Mouse (Mus musculus) left cerebral cortex, adult 2 months (tissue): ENCODE results near the gene Tigd3. TPM values are rescaled to one million over a fixed set of nuclear protein-coding genes. Genes with fewer than 3 reads are reported as not detected.

ENCODE experiments used
- DNase-seq, 2 experiments: peaks; one replicate each; pipeline ENCODE4 v3.0.0; 2021 to 2022; ENCODE audit warnings: low spot score in 2 of 2, mixed read lengths in 1 of 2; ENCODE audit errors: extremely low spot score in 1 of 2
- H3K27ac ChIP-seq: fragments of 200-600 bp; 2 replicates; pipeline ENCODE4 v1.8.1; 2022
- H3K4me3 ChIP-seq: fragments of 200-600 bp; 2 replicates; pipeline ENCODE4 v1.8.1; 2022
- CTCF ChIP-seq: fragments of 200-600 bp; IDR thresholded peaks from 2 replicates; pipeline ENCODE4 v1.8.1; 2022; ENCODE audit warnings: antibody characterized with exemption, mild to moderate bottlenecking, moderate library complexity
- intact Hi-C: fragments of 180-260 bp; cut with DNase I; formaldehyde crosslinking; loops from one replicate; pipeline ENCODE4 v1.15.1; 2025
- total RNA-seq, 2 experiments: library from RNA; stranded (reverse); gene quantifications; 2 replicates each; pipeline ENCODE4 v1.2.3; 2021

Tigd3 gene
- total RNA-seq, 2 experiments from 2014 or later: 4.3 to 4.7 TPM

- intact Hi-C loops: no loop called here
- no peak for TF ChIP-seq CTCF
- H3K4me3 ChIP-seq: peak within 1 kb of the TSS; percentile 97
- H3K27ac ChIP-seq: peak within 1 kb of the TSS; percentile 87
- no peak for DNase-seq
Measured at GRCm38 (mm10) chr19:5913007-5913719, 19.2 kb upstream of the Tigd3 start, which contains the start of gene Dpf2. TSS of gene Dpf2 (minus strand) at chr19:5913010.

GRCm38 (mm10) chr19:5912103-5913006 is 18.4 kb upstream of the Tigd3 start:
- H3K27ac ChIP-seq: peak overlapping the region; percentile 87
- DNase-seq: peak; percentile 98
- no peak; the same call in 1 of the 2 replicates for TF ChIP-seq CTCF
- intact Hi-C loops: no loop called here
- peak overlapping the region; percentile 97 for H3K4me3 ChIP-seq

GRCm38 (mm10) chr19:5911430-5912102 is 17.6 kb upstream of the Tigd3 start:
- no peak for TF ChIP-seq CTCF
- intact Hi-C loops: no loop called here
- no peak for DNase-seq
- Histone ChIP-seq H3K27ac (peak overlapping the region; percentile 85; the same call in 1 of the 2 replicates), H3K4me3 (peak overlapping the region; percentile 97)

GRCm38 (mm10) chr19:5910221-5910620 is 16.3 kb upstream of the Tigd3 start:
- no peak for DNase-seq
- intact Hi-C loops: no loop called here
- Histone ChIP-seq H3K27ac (no peak overlapping the region), H3K4me3 (no peak overlapping the region)
- TF ChIP-seq CTCF: no peak

GRCm38 (mm10) chr19:5907275-5907674 is 13.3 kb upstream of the Tigd3 start:
- no peak overlapping the region for H3K4me3 ChIP-seq
- intact Hi-C loops: no loop called here
- no peak for TF ChIP-seq CTCF
- H3K27ac ChIP-seq: no peak overlapping the region
- DNase-seq: no peak

GRCm38 (mm10) chr19:5893282-5894001 is 507 bp downstream of the Tigd3 start:
- intact Hi-C loops: no loop called here
- peak overlapping the region; percentile 84 for H3K27ac ChIP-seq

GRCm38 (mm10) chr19:5892735-5893134 is 1.2 kb downstream of the Tigd3 start:
- no peak overlapping the region for H3K27ac ChIP-seq

More at GRCm38 (mm10) chr19:5893282-5894001, 507 bp downstream of the Tigd3 start:
- DNase-seq: no peak
- no peak for TF ChIP-seq CTCF
- H3K4me3 ChIP-seq: peak overlapping the region; percentile 79

GRCm38 (mm10) chr19:5892262-5892661 is 1.7 kb downstream of the Tigd3 start:
- Histone ChIP-seq H3K27ac (no peak overlapping the region), H3K4me3 (no peak overlapping the region)
- no peak for TF ChIP-seq CTCF
- DNase-seq: no peak
- intact Hi-C loops: no loop called here

More at GRCm38 (mm10) chr19:5892735-5893134, 1.2 kb downstream of the Tigd3 start:
- no peak overlapping the region; the same call in 1 of the 2 replicates for H3K4me3 ChIP-seq
- intact Hi-C loops: no loop called here
- no peak for TF ChIP-seq CTCF
- DNase-seq: no peak

GRCm38 (mm10) chr19:5891521-5892258 is 2.3 kb downstream of the Tigd3 start:
- TF ChIP-seq CTCF: no peak
- no peak overlapping the region for H3K27ac ChIP-seq
- no peak overlapping the region for H3K4me3 ChIP-seq
- intact Hi-C loops: no loop called here
- no peak for DNase-seq

- TF ChIP-seq CTCF: no peak
- Histone ChIP-seq H3K27ac (no peak overlapping the region), H3K4me3 (no peak overlapping the region)
- intact Hi-C loops: no loop called here
- no peak for DNase-seq
Measured at GRCm38 (mm10) chr19:5889211-5889610, 4.7 kb downstream of the Tigd3 start.
